Mouse (Mus musculus) midbrain, embryonic 14.5 days (tissue): ENCODE data around the gene Adipor2. TPM values are rescaled to one million over a fixed set of nuclear protein-coding genes. Genes with fewer than 3 reads are reported as not detected.
A peak's percentile ranks its signal among the peaks of the same experiment; 100 is the strongest.

Experiments used
- ATAC-seq: fragments of 200-750 bp; cut with Nextera tagmentation; 2 replicates; pipeline ENCODE4 v1.8.0; 2017; ENCODE audit warnings: moderate number of reproducible peaks, moderate library complexity; ENCODE audit not compliant: low FRiP score, low TSS enrichment
- DNase-seq: peaks from one replicate; pipeline ENCODE4 v3.0.0-alpha.2; 2015
- H3K27ac ChIP-seq: fragments of 300-500 bp; sonication (generic); replicated peaks from 2 replicates; pipeline ENCODE4 v1.5.1; 2014; ENCODE audit warnings: mild to moderate bottlenecking, low read depth, low read length, moderate library complexity
- H3K27me3 ChIP-seq: fragments of 300-500 bp; sonication (generic); 2 replicates; pipeline ENCODE4 v1.6.1; 2014; ENCODE audit warnings: low read length, control low read depth, mixed read lengths; ENCODE audit not compliant: control insufficient read depth, insufficient read depth
- H3K36me3 ChIP-seq: fragments of 300-500 bp; sonication (generic); 2 replicates; pipeline ENCODE4 v1.6.1; 2014; ENCODE audit warnings: low read length, control low read depth; ENCODE audit not compliant: control insufficient read depth, insufficient read depth
- H3K4me1 ChIP-seq: fragments of 300-500 bp; sonication (generic); 2 replicates; pipeline ENCODE4 v1.6.1; 2014; ENCODE audit warnings: mild to moderate bottlenecking, antibody characterized with exemption, low read length, control low read depth; ENCODE audit not compliant: control insufficient read depth, insufficient read depth
- H3K4me2 ChIP-seq: fragments of 300-500 bp; sonication (generic); 2 replicates; pipeline ENCODE4 v1.6.1; 2014; ENCODE audit warnings: mild to moderate bottlenecking, low read length, moderate library complexity
- H3K4me3 ChIP-seq: fragments of 300-500 bp; sonication (generic); replicated peaks from 2 replicates; pipeline ENCODE4 v1.5.1; 2014; ENCODE audit warnings: low read depth, low read length
- H3K9ac ChIP-seq: fragments of 300-500 bp; sonication (generic); replicated peaks from 2 replicates; pipeline ENCODE4 v1.6.1; 2014; ENCODE audit warnings: mild to moderate bottlenecking, low read length, moderate library complexity
- H3K9me3 ChIP-seq: fragments of 300-500 bp; sonication (generic); 2 replicates; pipeline ENCODE4 v1.6.1; 2016; ENCODE audit warnings: low read length, control low read depth, mixed read lengths; ENCODE audit not compliant: control insufficient read depth
- WGBS: fragments of 180-500 bp; shearing (Covaris S2); extraction: QIAGEN DNeasy Blood & Tissue Kit; methylation state at CpG from one replicate; pipeline ENCODE4 v1.1.7; 2014; 5-methylcytosine and 5-hydroxymethylcytosine counted together
- polyA plus RNA-seq: library from polyadenylated mRNA; unstranded; fragments of >200 nt; fragmentation: Nextera tagmentation; extraction: Ambion mirVana; gene quantifications from 2 replicates; pipeline ENCODE4 v1.2.1, GENCODE M21; 2014

The Adipor2 gene
- polyA plus RNA-seq, 1 experiment from 2014 or later = 31.9 TPM

DNA sequence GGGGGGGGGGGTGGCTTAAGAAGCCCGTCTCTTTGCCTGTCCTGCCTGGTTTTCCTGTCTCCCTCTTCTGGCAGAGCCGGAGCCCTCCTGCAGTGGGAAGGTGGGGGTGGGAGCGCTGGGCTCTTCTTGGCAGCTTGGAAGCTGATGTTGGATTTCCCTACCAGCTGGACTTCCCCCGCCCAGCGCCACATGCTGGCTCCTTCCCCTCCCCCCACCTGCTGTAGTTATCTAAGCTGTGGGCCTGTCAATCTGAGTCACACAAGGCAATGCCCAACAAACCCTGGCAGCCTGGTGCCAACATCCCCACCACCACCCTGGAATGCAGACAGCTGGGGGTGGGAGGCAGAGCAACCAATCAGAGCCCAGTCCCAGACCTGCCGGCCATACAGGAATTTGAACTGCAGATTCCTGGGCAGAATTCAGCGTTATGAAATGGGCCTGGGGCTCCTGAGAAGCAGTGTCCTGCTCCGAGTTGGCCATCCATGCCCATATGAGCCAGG is 88.2 kb downstream of the Adipor2 start:
- Histone ChIP-seq H3K4me1 (peaks cover 23% of the 10 kb centered on the region), H3K4me2 (peak overlapping the region; percentile 76), H3K27me3 (no peaks in the 10 kb centered on the region), H3K36me3 (no peaks in the 10 kb centered on the region), H3K9ac (peak overlapping the region; percentile 63), H3K9me3 (no peaks in the 10 kb centered on the region), H3K27ac (peak overlapping the region; percentile 61), H3K4me3 (peak overlapping the region; percentile 52)
- peak; percentile 65 for ATAC-seq
- 1% methylated on average over 8 of the region's 8 CpGs for WGBS
- DNase-seq = peak; percentile 88

DNA sequence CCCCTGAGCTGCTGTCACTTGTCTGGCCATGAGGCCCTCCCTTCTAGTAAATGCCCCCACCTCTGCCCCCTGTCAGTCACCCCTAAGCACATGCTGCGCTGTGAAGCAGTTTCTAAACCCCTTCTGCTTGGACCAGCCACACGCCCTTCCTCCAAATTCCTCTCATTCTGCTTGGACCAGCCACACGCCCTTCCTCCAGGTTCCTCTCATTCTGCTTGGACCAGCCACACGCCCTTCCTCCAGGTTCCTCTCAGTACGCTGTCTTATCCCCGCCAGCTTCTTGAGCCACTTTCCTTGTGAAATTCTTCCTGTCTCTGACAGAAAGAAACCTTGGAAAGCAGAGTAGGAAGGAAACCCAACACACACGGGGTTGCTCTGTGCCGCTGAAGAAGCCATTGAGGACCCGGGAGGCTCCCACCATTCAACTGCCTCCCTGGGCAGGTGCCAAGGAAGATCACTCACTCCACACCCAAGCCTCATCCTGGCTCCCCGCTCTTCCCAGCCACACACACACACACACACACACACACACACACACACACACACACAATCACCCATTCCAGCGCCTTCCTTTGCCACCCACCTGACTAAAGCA is 88.9 kb downstream of the Adipor2 start:
- H3K9ac ChIP-seq = peak overlapping the region; percentile 63
- H3K4me1 ChIP-seq = peaks cover 23% of the 10 kb centered on the region
- no peaks in the 10 kb centered on the region for H3K36me3 ChIP-seq
- DNase-seq (peak; percentile 50), ATAC-seq (peak; percentile 6; the same call in 1 of the 2 replicates)
- H3K27ac ChIP-seq = peak overlapping the region; percentile 61
- H3K4me3 ChIP-seq = peak overlapping the region; percentile 52
- H3K27me3 ChIP-seq = no peaks in the 10 kb centered on the region
- H3K4me2 ChIP-seq = peak overlapping the region; percentile 76
- H3K9me3 ChIP-seq = no peaks in the 10 kb centered on the region
- 10% methylated on average over 11 of the region's 11 CpGs for WGBS

- no peaks in the 10 kb centered on the region for H3K27me3 ChIP-seq
- DNase-seq (no peak), ATAC-seq (no peak)
- H3K4me1 ChIP-seq = peaks cover 23% of the 10 kb centered on the region
- WGBS = 45% methylated on average over 7 of the region's 7 CpGs
- H3K4me2 ChIP-seq = no peak overlapping the region
- no peaks in the 10 kb centered on the region for H3K9me3 ChIP-seq
- no peak overlapping the region for H3K27ac ChIP-seq
- no peak overlapping the region for H3K4me3 ChIP-seq
- H3K36me3 ChIP-seq = no peaks in the 10 kb centered on the region
- no peak overlapping the region for H3K9ac ChIP-seq
These were observed 91.0 kb downstream of the Adipor2 start for GRCm38 (mm10) chr6:119326541-119326940.

DNA sequence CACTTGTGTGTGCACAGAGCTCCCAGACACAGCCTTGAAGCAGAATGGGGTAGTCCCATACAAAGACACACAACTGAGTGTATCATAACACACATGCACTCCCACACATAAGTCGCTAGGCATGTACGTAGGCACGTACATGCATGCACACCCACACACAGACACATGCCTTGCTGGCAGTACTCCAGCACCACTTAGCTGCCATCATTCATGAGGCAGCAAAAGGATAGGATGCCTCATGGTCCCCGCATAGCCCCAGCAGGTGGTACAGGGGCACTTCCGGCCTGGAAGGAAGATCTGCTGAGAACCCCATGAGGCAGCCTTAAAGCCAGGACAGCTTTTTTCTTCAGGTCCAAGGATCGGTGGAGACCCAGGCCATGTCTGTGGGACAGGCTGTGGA is 91.5 kb downstream of the Adipor2 start:
- 87% methylated on average over 6 of the region's 6 CpGs for WGBS
- no peak for ATAC-seq
- no peak for DNase-seq
- Histone ChIP-seq H3K4me2 (no peak overlapping the region), H3K4me1 (peaks cover 22% of the 10 kb centered on the region), H3K27me3 (no peaks in the 10 kb centered on the region), H3K27ac (no peak overlapping the region), H3K9ac (no peak overlapping the region), H3K4me3 (no peak overlapping the region), H3K36me3 (no peaks in the 10 kb centered on the region), H3K9me3 (no peaks in the 10 kb centered on the region)

DNA sequence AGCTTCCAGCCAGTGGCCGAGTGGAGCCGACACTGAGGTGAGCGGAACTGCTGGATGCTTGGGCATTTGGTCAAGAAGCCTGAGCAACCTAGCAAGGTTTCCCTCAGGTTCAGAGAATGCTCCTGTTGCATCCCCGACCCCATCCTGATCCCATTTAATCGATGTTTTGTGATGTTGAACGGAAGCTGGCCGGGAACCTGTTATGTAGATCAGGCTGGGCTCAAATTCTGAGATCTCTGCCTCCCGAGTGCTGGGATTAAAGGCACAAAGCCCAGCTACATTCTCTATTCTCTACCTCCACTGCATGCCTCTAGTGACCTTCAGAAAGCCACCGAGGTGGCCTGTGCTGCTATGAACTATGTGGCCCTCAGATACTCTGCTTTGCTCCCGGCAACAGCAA is 92.7 kb downstream of the Adipor2 start:
- 48% methylated on average over 10 of the region's 10 CpGs for WGBS
- ATAC-seq (no peak), DNase-seq (no peak)
- Histone ChIP-seq H3K9ac (no peak overlapping the region), H3K9me3 (no peaks in the 10 kb centered on the region), H3K36me3 (no peaks in the 10 kb centered on the region), H3K27me3 (no peaks in the 10 kb centered on the region), H3K4me1 (peaks cover 19% of the 10 kb centered on the region; the same call in 1 of the 2 replicates), H3K4me2 (no peak overlapping the region), H3K27ac (no peak overlapping the region), H3K4me3 (no peak overlapping the region)

DNA sequence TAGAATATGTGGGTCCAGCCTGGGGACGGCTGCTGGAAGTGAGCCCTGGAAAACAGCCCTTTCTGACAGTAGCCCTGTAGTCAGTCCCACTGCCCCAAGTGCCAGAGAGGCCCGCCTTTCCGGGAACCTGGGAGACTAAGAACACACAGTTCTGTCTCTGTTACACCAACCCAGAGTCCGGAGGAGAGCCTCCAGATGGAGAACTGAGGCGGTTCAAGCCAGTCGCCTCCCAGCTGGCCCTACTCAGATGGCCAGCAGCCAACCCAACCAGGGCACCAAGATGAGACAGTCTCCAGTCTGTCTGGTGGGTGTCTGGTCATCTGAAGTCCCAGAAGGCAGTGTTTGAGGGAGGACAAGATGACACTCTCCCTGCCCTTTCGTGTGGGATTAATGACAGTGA is 95.8 kb downstream of the Adipor2 start:
- Histone ChIP-seq H3K36me3 (0 out of 2 replicates have a peak, but pooled peaks cover 3% of the 10 kb centered on the region), H3K4me3 (no peak overlapping the region), H3K9me3 (no peaks in the 10 kb centered on the region), H3K4me2 (no peak overlapping the region), H3K27me3 (no peaks in the 10 kb centered on the region), H3K9ac (no peak overlapping the region), H3K4me1 (0 out of 2 replicates have a peak, but pooled peaks cover 3% of the 10 kb centered on the region), H3K27ac (no peak overlapping the region)
- DNase-seq = no peak
- ATAC-seq = no peak
- WGBS = 79% methylated on average over 7 of the region's 7 CpGs

GRCm38 (mm10) chr6:119320481-119320880 is 97.0 kb downstream of the Adipor2 start:
- DNase-seq = no peak
- WGBS = 50% methylated on average over 16 of the region's 16 CpGs
- no peak overlapping the region for H3K9ac ChIP-seq
- H3K27ac ChIP-seq = no peak overlapping the region
- H3K4me3 ChIP-seq = no peak overlapping the region
- H3K9me3 ChIP-seq = no peaks in the 10 kb centered on the region
- no peaks in the 10 kb centered on the region for H3K4me1 ChIP-seq
- no peak overlapping the region for H3K4me2 ChIP-seq
- no peaks in the 10 kb centered on the region for H3K27me3 ChIP-seq
- ATAC-seq = no peak
- H3K36me3 ChIP-seq = 0 out of 2 replicates have a peak, but pooled peaks cover 3% of the 10 kb centered on the region

DNA sequence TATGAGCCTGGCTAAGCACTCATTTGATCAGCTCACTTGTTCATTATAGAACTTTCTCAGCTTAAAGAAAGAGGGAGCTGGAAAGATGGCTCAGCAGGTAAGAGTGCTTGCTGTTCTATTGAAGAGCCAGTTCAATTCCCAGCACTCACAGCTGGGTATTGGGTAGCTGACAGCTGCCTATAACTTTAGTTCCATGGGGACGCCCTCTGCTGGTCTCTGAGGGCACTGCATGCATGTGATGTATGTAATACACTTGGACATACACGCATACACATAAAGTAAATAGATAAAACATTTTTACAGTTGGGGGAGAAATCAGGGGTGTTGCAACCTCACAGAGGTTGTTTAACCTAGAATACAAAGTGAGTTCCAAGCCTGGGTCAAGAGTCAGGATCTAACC is 98.1 kb downstream of the Adipor2 start:
- Histone ChIP-seq H3K27me3 (no peaks in the 10 kb centered on the region), H3K9ac (no peak overlapping the region), H3K4me3 (no peak overlapping the region), H3K9me3 (no peaks in the 10 kb centered on the region), H3K4me1 (peaks cover 6% of the 10 kb centered on the region), H3K27ac (no peak overlapping the region), H3K36me3 (0 out of 2 replicates have a peak, but pooled peaks cover 3% of the 10 kb centered on the region), H3K4me2 (no peak overlapping the region)
- DNase-seq (peak; percentile 27), ATAC-seq (no peak)
- WGBS = 89% methylated on average over 2 of the region's 2 CpGs

GRCm38 (mm10) chr6:119318732-119319131 is 98.8 kb downstream of the Adipor2 start:
- Histone ChIP-seq H3K4me3 (no peak overlapping the region), H3K4me2 (no peak overlapping the region), H3K9ac (no peak overlapping the region), H3K27me3 (no peaks in the 10 kb centered on the region), H3K4me1 (peaks cover 12% of the 10 kb centered on the region), H3K27ac (no peak overlapping the region), H3K36me3 (0 out of 2 replicates have a peak, but pooled peaks cover 3% of the 10 kb centered on the region), H3K9me3 (no peaks in the 10 kb centered on the region)
- ATAC-seq = no peak
- peak; percentile 44 for DNase-seq
- 51% methylated on average over 9 of the region's 9 CpGs for WGBS
